Mouse (Mus musculus) liver, embryonic 11.5 days (tissue): ENCODE measurements around the gene Plac9a. TPM values are rescaled to one million over a fixed set of nuclear protein-coding genes. Genes with fewer than 3 reads are reported as not detected.
A peak's percentile ranks its signal among the peaks of the same experiment; 100 is the strongest.
"Not testable (repeated sequence)": the region's sequence is repeated elsewhere in the genome, so short reads cannot be mapped to it uniquely, and the experiment has no call there.

Source experiments
- ATAC-seq: fragments of 200-750 bp; cut with Nextera tagmentation; replicated peaks from 2 replicates; pipeline ENCODE4 v1.8.0; 2017; ENCODE audit warnings: moderate number of reproducible peaks, mild to moderate bottlenecking, moderate TSS enrichment, moderate library complexity; ENCODE audit not compliant: low FRiP score
- DNase-seq: peaks from one replicate; pipeline ENCODE4 v3.0.0-alpha.2; 2017; ENCODE audit warnings: low spot score
- H3K27ac ChIP-seq: fragments of 300-500 bp; sonication (generic); 2 replicates; pipeline ENCODE4 v1.5.1; 2014; ENCODE audit warnings: mild to moderate bottlenecking, low read depth, low read length, control low read depth
- H3K27me3 ChIP-seq: fragments of 300-500 bp; sonication (generic); replicated peaks from 2 replicates; pipeline ENCODE4 v1.6.1; 2014; ENCODE audit warnings: low read length, mixed read lengths; ENCODE audit not compliant: control insufficient read depth, insufficient read depth
- H3K36me3 ChIP-seq: fragments of 300-500 bp; sonication (generic); 2 replicates; pipeline ENCODE4 v1.6.1; 2014; ENCODE audit warnings: mild to moderate bottlenecking, low read length, moderate library complexity, mixed read lengths; ENCODE audit not compliant: control insufficient read depth, insufficient read depth
- H3K4me1 ChIP-seq: fragments of 300-500 bp; sonication (generic); replicated peaks from 2 replicates; pipeline ENCODE4 v1.6.1; 2014; ENCODE audit warnings: low read length, mixed read lengths; ENCODE audit not compliant: control insufficient read depth, insufficient read depth
- H3K4me2 ChIP-seq: fragments of 300-500 bp; sonication (generic); 2 replicates; pipeline ENCODE4 v1.6.1; 2014; ENCODE audit warnings: mild to moderate bottlenecking, control low read depth, moderate library complexity
- H3K4me3 ChIP-seq: fragments of 300-500 bp; sonication (generic); 2 replicates; pipeline ENCODE4 v1.5.1; 2014; ENCODE audit warnings: low read depth, low read length, control low read depth
- H3K9ac ChIP-seq: fragments of 300-500 bp; sonication (generic); 2 replicates; pipeline ENCODE4 v1.6.1; 2014; ENCODE audit warnings: low read depth, low read length, control low read depth
- H3K9me3 ChIP-seq: fragments of 300-500 bp; sonication (generic); 2 replicates; pipeline ENCODE4 v1.6.1; 2016; ENCODE audit warnings: low read length, inconsistent platforms, mixed read lengths; ENCODE audit not compliant: control insufficient read depth
- WGBS: fragments of 180-500 bp; shearing (Covaris S2); extraction: QIAGEN DNeasy Blood & Tissue Kit; methylation state at CpG from one replicate; pipeline ENCODE4 v1.1.7; 2014; 5-methylcytosine and 5-hydroxymethylcytosine counted together
- polyA plus RNA-seq: library from polyadenylated mRNA; unstranded; fragments of >200 nt; fragmentation: Nextera tagmentation; extraction: Ambion mirVana; gene quantifications from 2 replicates; pipeline ENCODE4 v1.2.1, GENCODE M21; 2014

The Plac9a gene
- polyA plus RNA-seq, result not detected in 2 replicates

DNA sequence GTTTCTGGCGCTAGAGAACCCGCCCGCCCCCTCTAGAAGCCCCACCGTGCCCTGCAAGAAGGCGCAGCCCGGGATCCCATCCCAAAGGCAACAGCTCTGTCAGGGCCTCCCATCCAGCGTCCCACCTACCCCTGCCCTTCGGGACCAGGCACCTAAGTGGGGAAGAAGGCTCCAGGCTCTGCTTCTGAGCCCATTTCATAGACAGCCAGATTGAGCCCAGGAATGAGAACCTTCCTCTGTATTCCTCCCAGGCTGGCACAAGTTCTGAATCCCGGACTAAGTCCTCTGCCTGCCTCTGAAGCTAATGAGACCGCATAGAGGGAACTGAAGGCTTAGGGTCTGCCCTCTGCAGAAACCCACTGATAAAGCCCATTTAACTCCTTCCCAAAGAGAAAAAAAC is at the start of gene Plac9a:
Gene Plac9a (minus strand): TSS at position 101 of the 400 bp plus-strand sequence.
- not testable (repeated sequence) for H3K27me3 ChIP-seq
- no CpG with 5 or more reads among the region's 10 CpGs for WGBS

DNA sequence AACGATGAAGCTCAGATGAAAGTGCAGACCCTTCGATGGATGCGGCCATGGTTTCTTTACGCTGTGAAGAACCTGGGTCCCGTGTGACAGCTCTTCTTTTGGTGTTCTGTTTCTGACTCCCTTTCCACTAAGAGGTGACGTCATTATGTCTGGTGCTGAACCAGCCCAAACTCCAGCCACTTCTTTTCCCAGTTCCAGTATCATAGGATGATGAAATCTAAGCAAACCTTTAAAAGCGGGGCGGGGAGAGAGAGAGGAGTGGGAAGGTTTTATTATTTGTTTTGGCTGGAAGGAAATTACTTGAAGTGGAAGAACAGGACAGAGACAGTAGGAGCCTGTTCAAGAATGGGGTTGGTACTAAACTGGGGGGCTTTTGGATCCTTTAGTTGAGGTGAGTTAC is 35.1 kb upstream of the Plac9a start, which contains the start of gene Cphx1:
Gene Cphx1 (plus strand): TSS at position 301 of the 400 bp plus-strand sequence.
- not testable (repeated sequence) for ATAC-seq, DNase-seq

More for the DNA sequence above, at the start of gene Plac9a:
- not testable (repeated sequence) for H3K4me1 ChIP-seq, H3K27ac ChIP-seq, H3K9ac ChIP-seq, H3K4me2 ChIP-seq, ATAC-seq, H3K4me3 ChIP-seq, H3K9me3 ChIP-seq, H3K36me3 ChIP-seq, DNase-seq

DNA sequence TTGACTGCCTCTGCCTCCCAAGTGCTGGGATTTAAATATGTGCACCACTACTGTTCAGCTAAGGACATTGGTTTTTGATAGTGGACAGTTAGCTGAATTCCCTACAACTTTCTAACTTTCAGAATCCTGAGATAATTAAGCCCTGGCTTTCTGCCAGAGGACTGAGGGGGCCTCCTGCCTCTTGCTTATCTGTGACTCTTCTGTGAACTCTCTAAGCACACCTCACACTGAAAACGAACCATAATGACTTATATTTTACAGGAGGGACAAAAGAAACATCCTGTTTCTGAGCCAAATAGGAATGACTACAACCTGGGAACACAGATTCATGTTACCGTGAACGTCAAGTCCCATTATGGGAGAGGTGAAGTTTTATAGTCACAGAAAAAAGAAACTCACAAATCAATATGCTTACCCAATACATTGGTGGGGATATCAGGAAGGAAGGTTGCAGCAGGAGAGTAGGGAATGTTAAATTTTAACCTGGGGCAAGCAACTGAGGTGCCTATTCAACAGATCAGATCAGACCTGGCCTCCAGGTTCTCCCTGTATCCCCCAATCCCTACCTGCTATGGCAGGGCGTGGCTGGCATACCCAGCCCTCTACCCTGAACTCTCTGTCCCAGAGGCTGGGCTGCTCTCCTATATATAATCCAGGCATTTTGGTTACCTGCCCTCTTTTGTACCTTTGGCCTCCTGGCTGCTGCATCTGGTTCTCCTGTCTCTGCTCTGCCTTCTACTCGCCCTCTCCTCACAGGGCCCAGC is 34.1 kb upstream of the Plac9a start:
- H3K4me2 ChIP-seq, H3K9me3 ChIP-seq, H3K27ac ChIP-seq, ATAC-seq, H3K27me3 ChIP-seq, H3K4me3 ChIP-seq, H3K4me1 ChIP-seq, DNase-seq, H3K9ac ChIP-seq, H3K36me3 ChIP-seq: not testable (repeated sequence)
- no CpG with 5 or more reads among the region's 5 CpGs for WGBS

More for the DNA sequence above, 35.1 kb upstream of the Plac9a start, which contains the start of gene Cphx1:
- H3K4me2 ChIP-seq, H3K27ac ChIP-seq, H3K36me3 ChIP-seq, H3K27me3 ChIP-seq, H3K4me1 ChIP-seq, H3K9me3 ChIP-seq, H3K4me3 ChIP-seq, H3K9ac ChIP-seq: not testable (repeated sequence)
- no CpG with 5 or more reads among the region's 8 CpGs for WGBS

DNA sequence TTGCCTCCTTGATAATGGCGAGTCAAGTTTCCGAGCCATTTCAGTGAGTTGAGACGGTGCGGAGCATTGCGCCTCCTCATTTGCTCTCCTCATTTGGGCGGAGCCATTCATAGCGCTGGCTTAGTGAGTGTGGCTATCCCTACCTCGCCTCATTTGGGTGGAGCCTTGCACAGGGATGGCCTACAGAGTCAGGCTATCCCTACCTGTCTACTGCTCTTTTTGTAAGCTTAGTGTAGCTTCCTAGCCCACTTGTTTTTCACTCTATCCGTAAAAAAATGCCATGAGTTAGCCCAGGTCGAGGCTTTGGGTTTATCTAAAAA is 24.6 kb upstream of the Plac9a start, which contains the start of gene Tmem254a:
Gene Tmem254a (minus strand): TSS at position 111 of the 320 bp plus-strand sequence.
- WGBS, result no CpG with 5 or more reads among the region's 10 CpGs

DNA sequence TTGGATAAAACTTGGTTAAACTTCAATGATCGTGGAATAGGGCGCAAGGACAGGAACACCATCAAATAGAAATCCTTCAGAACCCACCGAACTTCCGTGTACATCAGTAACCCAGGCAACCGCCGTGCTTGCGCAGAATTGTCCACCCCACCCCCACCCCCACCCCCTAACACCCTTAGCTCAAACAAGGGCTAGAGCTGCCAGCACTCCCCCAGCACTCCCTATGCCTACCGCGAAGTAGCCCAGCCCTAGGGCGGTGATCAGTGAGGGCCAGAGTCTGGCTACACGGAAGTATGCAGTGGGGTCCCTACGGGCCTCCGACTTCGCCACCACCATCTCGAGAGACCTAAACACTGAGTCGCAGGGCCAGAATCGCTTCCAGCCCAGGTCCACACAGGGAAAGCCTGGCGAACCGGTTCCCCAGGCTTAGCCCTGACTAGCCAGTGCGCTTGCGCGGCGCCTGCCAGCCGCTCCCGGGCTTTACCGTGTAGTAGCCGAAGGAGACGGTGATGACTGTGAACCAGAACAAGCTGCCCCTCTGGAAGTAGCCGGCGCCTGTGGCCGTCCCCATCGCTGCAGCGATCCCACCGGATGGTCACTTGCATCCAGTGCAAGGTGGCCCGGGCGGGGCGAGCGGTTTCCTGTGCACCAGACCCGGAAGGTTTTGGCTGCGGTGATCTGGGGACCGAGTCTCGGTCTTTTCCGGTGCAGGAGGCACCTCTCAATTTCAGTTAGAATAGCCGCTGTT is 24.1 kb upstream of the Plac9a start:
- no CpG with 5 or more reads among the region's 44 CpGs for WGBS
- peak; percentile 73 for ATAC-seq

More for the DNA sequence above, 24.6 kb upstream of the Plac9a start, which contains the start of gene Tmem254a:
- H3K9ac ChIP-seq, H3K27ac ChIP-seq, H3K4me3 ChIP-seq, H3K27me3 ChIP-seq, H3K36me3 ChIP-seq, DNase-seq, H3K4me1 ChIP-seq, H3K9me3 ChIP-seq, H3K4me2 ChIP-seq: not testable (repeated sequence)
- peak; percentile 80 for ATAC-seq

DNA sequence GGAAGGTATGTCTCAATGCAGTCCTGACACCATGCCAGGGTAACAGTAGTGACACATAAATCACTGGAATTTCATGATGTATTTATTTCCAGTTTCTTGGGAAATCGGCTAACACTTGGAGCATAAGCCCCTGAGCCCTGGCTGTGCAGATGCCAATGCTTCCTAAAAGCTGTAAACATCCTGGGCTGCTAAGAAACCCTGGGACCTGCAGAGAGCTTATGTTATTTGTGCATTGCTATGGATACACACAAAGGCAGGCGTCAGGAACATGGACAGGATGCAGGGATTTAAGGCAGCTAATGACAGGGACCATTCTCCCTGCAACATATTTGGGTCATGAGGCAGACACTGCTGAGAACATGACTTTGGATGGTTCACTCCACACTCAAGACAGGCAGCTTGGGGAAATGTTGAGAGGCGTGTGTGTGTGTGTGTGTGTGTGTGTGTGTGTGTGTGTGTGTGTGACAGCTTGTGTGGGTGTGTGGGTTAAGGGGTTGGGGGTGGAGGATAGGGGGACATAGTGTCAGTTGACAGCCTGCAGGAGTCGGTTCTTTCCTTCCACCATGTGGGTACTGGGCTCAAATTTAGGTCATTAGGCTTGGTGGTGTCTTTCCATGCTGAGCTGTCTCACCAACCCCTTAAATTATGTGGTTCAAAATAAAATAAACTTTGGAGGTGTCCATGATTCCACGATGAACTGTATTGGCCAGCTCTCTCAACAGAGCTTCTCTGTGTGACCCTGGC is 15.7 kb upstream of the Plac9a start:
- H3K4me2 ChIP-seq, H3K36me3 ChIP-seq, H3K4me3 ChIP-seq, H3K27ac ChIP-seq, H3K9me3 ChIP-seq, H3K27me3 ChIP-seq, H3K9ac ChIP-seq, H3K4me1 ChIP-seq, DNase-seq, ATAC-seq: not testable (repeated sequence)
- WGBS, result no CpG with 5 or more reads among the region's 5 CpGs

More for the DNA sequence above, 24.1 kb upstream of the Plac9a start:
- H3K9me3 ChIP-seq, H3K27me3 ChIP-seq, H3K9ac ChIP-seq, H3K4me2 ChIP-seq, H3K27ac ChIP-seq, H3K4me3 ChIP-seq, H3K4me1 ChIP-seq, DNase-seq, H3K36me3 ChIP-seq: not testable (repeated sequence)

DNA sequence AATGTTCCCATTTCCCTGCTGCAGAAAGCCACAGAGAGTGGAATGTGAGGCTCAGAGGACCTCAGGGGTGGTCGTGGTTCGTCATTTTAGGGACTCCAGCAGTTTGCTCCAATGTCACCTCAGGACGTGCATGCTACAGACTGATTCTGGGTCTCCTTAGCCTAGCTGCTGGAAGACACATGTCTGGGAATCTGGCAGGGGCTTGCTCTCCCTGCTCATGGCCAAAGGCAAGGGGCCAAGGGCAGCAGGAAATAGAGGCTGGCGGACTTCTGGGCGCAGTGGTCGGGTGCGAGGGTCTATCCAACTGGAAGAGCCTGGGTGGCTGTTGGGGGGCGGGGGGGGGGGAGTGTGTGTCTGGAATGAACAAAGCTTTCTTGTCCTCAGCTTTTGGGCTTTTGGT is 6.1 kb upstream of the Plac9a start:
- not testable (repeated sequence) for H3K4me2 ChIP-seq, H3K36me3 ChIP-seq, H3K27me3 ChIP-seq, H3K27ac ChIP-seq, ATAC-seq, DNase-seq, H3K4me1 ChIP-seq, H3K9ac ChIP-seq, H3K9me3 ChIP-seq, H3K4me3 ChIP-seq
- no CpG with 5 or more reads among the region's 8 CpGs for WGBS

DNA sequence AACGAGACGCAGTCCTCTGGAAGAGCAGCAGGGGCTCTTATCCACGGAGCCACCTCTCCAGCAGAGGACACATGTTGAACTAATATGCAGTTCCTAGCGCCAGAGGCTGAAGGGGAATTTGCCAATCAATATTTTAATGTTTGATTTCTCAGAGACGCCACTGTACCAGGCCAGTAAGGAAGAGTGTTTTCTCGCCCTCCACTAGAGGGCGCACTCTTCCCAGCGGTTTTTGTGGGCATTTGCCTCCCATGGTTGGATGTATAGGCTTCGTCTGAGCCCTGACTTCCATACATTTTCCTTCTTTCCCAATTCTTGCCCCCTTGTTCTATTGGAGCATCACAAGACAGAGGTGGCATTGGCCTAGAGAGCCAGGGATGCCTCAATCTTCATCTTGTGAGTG is 4.4 kb upstream of the Plac9a start:
- not testable (repeated sequence) for H3K27me3 ChIP-seq, H3K4me3 ChIP-seq, H3K27ac ChIP-seq, DNase-seq, H3K9ac ChIP-seq, H3K4me1 ChIP-seq, ATAC-seq, H3K4me2 ChIP-seq, H3K9me3 ChIP-seq, H3K36me3 ChIP-seq
- WGBS, result no CpG with 5 or more reads among the region's 9 CpGs
